Mouse (Mus musculus) adrenal gland, postnatal 14 days (tissue): Measurements from ENCODE around the gene 4921517D22Rik. TPM values are rescaled to one million over a fixed set of nuclear protein-coding genes. Genes with fewer than 3 reads are reported as not detected.
A peak's percentile ranks its signal among the peaks of the same experiment; 100 is the strongest.
"Not testable (repeated sequence)": the region's sequence is repeated elsewhere in the genome, so short reads cannot be mapped to it uniquely, and the experiment has no call there.

Experiments used
- DNase-seq: peaks from one replicate; pipeline ENCODE4 v3.0.0; 2021; ENCODE audit warnings: mixed read lengths
- long read RNA-seq, 2 experiments: library from polyadenylated mRNA; stranded (forward); transcript quantifications; one replicate each; pipeline ENCODE4 v2.0.0; 2021
- total RNA-seq: library from RNA; stranded (reverse); gene quantifications from 2 replicates; pipeline ENCODE4 v1.2.3, GENCODE M21; 2021

4921517D22Rik gene
- not detected in 2 replicates for total RNA-seq
- long read RNA-seq, experiment 1: 0 reads
- long read RNA-seq, experiment 2: 0 reads

DNA sequence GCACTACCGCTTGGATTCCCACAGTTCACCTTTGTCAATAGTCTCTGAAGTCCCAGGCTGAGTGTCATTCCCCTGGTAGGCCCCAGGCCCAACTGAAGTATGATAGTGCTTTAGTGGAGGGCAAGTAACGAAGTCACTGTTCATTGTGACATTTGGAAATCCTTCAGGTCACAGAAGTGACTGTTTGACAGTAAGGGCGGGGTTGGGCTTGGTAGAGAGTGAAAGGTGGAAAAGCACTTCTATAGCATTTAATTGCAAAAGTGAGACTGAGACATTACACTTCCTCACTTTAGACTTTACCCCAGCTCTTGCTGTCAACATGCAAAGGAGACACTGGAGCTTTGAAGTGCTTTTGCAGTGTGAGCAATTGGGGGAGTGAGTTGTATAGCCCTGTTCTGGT, at the start of gene 4921517D22Rik:
TSS of gene 4921517D22Rik (minus strand) at position 101 of the 400 bp plus-strand sequence.
- DNase-seq: no peak

- no peak for DNase-seq
These were observed 47.8 kb upstream of the 4921517D22Rik start for GRCm38 (mm10) chr13:59741697-59742096.

- peak; percentile 78 for DNase-seq
These were observed 47.2 kb upstream of the 4921517D22Rik start for GRCm38 (mm10) chr13:59741096-59741495.

DNA sequence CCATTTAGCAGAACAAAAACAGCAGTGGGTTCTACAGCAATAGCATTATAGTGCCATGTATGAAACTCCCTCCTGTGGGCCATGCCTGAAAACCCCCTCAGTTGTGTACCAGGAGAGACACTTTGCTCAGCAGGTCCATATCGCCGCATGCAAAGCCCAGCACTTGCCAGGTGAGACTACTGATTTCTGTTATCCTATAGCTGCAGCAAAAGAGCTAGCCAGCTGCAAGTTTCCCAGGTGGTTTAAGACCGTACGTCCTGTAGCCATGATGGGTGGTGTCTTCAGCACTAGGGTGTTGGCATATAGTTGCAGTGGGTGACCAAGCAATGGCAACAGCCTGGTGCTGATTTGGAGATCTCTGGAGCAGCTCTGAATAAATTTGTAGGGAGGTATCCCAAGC, 45.5 kb upstream of the 4921517D22Rik start:
- DNase-seq: no peak

DNA sequence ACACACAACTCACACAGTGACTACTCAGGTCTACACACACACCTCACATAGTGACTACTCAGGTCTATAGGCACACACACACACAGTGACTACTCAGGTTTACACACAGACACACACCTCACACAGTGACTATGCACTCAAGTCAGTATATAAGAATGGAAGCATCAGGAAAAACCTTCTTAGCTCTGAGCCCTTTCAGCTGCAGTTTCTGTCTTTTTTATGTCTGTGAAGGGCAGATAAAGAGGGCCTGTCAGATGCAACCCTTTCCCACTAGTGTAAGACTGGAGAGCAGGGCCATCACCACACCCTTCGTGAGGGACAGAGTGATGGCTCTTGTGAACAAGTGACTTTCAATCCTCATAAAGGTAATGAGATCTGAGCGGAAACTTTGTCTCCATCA, 44.5 kb upstream of the 4921517D22Rik start:
- DNase-seq: no peak

- DNase-seq: no peak
These were observed 41.3 kb upstream of the 4921517D22Rik start for GRCm38 (mm10) chr13:59735190-59735589.

DNA sequence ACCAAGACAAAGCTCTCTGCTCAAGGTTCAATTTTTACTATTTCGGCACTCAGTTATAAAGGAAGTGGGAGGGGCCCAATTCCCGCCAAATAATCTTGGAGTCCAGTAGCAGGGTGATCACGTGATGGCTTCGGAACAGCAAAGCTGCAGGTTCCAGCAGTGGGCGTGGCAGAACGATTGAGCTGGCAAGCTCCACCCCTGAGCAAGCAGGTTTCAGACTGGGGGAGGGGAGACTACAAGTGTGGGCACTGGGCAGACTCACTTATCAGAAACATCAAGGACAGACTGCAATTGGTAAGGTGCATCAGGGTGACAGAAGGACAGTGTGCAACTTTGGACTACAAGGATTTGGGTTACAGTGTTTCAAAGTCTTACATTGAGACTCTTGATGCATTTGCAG, 40.4 kb upstream of the 4921517D22Rik start:
- peak; percentile 33 for DNase-seq

- DNase-seq: no peak
These were observed 40.0 kb upstream of the 4921517D22Rik start for GRCm38 (mm10) chr13:59733936-59734335.

DNA sequence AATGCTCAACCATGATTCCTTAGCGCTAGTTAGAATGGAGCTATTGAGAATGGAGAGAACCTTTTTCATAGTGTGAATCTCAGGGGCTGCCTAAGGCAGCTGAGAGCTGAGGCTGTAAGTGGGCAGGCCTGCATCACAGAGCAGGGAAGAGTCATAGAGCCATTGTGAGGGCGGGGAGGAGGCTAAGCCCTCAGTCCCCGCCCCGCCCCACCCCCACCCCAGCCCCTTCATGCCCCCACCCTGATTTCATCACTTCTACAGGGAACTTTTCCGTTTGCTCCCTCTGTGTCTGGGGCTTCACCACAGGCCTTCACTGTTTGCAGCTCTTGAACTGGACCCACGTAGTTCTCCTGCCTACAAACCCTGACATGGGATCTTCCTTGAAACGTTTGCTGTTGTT, 37.7 kb upstream of the 4921517D22Rik start, which contains the start of gene Spata31d1d:
TSS of gene Spata31d1d (minus strand) at position 101 of the 400 bp plus-strand sequence.
- no peak for DNase-seq

DNA sequence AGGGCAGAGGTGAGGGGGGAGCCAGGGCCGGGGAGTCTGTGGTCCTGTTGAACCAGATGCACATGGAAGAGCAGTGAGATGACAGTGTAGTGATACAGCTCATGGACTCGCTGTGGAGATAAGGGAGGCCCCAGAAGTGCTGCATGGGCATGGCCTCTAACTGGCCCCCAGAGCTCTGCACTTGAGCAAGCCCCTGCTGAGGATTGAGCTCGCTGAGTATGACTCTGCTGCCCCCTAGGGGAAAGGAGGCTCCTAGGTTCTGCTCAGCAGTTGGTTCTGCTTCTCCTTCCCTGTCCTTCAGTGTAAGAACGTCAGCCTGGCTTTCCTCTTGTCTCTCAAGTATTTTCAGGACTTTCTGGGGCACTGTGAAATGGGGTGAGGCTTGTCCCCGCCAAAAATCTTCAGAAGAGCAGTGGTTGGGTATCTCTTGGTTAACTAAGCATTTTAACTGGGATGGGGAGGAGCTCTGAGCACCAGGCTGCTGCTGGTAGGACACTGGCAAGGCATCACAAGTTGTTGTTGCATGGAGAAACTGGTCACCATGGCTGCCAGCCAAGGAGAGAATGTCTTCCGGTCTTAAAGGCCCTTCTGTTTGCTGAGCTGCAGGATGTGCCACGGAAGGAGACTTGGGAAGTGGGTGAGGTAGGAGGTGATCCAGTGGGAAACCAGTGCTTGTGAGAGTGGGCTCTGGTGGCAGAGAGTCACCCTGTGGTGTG, 34.6 kb upstream of the 4921517D22Rik start:
- peak; percentile 88 for DNase-seq

DNA sequence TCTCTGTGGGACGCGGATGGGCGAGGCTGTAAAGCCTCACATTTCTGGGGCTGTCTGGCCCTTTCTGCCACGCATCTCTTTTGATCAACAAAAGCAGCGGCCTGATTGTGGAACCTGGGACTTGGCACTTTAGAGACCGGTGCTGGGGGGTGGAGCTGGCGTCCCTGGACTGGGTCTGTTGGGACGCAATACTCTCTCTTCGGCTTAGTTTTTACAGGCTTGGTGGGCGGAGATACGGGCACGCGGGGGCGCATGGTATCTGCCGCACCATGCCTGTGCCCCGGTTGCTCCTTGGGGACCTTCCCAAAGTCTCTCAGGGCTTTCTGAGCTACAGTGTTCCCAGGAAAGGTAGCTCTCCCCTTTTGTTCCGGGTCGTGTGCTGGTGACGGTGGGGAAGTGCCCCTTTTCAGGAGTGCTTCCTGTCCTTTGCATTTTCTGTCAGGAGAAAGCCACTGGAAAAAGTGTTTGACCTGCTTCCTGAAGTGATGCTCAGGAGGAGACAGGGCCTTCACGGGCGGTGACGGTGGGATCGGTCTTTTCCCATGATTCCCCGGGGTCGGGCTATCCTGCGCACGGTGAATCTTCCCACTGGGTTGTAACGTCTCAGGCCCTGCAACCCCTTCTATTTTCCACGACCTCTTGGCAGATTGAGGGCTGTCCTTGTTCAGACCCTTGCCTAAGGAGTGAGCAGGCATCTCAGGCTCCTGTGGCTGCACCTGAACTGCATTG, 32.4 kb upstream of the 4921517D22Rik start:
- DNase-seq: no peak

DNA sequence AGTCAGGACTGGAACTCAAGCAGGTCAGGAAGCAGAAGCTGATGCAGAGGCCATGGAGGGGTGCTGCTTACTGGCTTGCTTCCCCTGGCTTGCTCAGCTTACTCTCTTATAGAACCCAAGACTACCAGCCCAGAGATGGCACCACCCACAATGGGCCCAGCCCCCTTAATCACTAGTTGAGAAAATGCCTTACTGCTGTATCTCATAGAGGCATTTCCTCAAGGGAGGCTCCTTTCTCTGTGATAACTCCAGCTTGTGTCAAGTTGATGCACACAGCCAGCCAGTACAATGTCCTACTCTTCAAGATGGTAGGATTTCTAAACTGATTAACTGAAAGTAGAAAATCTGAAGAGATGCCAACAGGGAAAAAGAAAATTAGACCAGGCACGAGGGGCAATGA, 28.2 kb upstream of the 4921517D22Rik start:
- not testable (repeated sequence) for DNase-seq

- DNase-seq: no peak
These were observed 25.6 kb upstream of the 4921517D22Rik start for GRCm38 (mm10) chr13:59719475-59719874.

DNA sequence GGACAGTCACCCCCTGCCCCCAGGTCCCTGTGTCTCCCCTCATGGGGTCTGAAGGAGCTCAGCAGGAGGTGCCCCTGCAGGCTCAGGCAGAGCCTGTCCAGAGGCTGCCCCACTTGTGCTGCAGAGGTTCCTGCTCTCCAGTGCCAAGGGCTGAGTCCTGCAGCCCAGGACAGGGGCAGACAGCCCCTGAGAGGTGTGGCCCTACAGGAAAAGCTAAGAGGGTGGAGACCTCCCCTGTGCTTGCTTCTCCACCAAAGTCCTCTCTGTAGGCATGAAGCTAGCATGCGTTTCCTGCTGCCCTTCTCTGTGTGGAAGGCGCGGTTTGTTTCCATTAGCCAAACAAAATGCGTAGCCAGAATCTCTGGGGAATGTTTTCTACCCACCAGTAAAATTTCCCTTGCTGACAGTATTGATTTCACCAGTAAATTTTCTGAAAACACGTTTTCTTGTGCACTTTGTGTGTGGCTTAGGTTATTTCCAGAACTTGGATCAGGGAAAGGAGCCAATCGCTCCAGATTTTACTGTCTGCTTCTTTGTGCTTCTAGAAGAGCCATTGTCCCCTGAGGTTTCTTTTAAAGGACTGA, 25.0 kb upstream of the 4921517D22Rik start:
- not testable (repeated sequence) for DNase-seq

DNA sequence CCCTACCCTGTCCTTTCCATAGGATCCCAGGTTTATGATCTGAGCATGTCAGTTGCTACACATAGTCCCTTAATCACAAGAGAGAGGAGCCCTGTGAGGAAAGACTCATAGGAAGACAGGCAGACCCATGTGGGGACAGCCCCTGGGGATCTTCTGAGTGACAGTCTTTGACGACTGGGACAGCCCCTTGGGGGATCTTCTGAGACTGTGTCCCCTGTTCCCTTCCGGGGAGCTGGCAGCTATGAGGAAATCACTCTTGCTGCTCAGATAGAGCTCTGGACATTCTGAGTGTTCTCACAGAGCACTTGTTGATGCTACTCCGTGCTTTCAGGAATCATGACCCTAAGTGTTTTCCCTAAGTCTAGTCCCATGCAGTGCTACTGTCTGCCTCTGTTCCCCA, 19.8 kb upstream of the 4921517D22Rik start:
- DNase-seq: no peak

DNA sequence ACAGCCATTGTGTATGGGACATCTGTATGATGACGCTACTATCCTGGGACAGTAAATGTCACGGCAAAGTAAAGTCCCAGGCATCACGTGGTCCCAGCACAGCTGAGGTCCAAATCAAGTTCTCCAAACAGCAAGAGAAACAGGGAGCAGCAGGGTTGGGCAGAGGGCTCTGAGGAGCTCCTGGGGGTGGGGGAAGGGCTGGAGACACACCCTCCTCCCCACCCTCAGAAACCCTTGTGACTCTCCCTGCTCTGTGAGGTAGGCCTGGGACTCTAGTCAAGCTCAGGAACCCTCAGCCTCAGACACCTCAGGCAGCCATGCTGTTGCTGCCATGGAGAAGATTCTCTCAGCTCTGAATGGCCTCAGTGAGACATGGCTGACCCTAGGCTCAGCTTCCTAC, 18.1 kb upstream of the 4921517D22Rik start, which contains the start of gene Spata31d1b:
TSS of gene Spata31d1b (plus strand) at position 301 of the 400 bp plus-strand sequence.
- DNase-seq: not testable (repeated sequence)

- DNase-seq: no peak
These were observed 16.3 kb upstream of the 4921517D22Rik start, which contains the start of gene Spata31d1a for GRCm38 (mm10) chr13:59710230-59710629. Gene Spata31d1a (minus strand): TSS chr13:59710330.

- DNase-seq: peak; percentile 41
These were observed 10.7 kb upstream of the 4921517D22Rik start for GRCm38 (mm10) chr13:59704562-59704961.

- DNase-seq: no peak
These were observed 9.6 kb upstream of the 4921517D22Rik start for GRCm38 (mm10) chr13:59703514-59703913.

- not testable (repeated sequence) for DNase-seq
These were observed 6.2 kb upstream of the 4921517D22Rik start for GRCm38 (mm10) chr13:59700137-59700536.

GRCm38 (mm10) chr13:59699131-59699530, 5.2 kb upstream of the 4921517D22Rik start:
- DNase-seq: no peak

DNA sequence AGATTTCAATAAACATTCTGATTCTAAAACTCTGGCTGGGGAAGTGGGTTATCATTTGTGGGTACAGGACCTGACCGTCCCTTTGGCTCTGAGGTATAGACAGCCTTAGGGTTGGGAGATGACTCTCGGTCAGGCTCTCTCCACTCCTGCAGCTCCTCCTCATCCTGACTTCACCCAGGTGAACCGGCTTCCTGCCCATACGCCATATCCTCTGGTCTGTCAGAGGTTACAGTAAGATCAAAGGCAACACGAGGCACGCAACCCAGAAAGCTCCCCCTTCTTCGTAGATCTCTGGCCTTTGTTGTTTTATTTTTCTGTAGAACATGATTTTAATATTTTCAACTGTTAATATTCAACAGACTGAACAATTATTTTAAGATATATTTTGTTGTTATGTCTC, 1.9 kb upstream of the 4921517D22Rik start:
- no peak for DNase-seq

DNA sequence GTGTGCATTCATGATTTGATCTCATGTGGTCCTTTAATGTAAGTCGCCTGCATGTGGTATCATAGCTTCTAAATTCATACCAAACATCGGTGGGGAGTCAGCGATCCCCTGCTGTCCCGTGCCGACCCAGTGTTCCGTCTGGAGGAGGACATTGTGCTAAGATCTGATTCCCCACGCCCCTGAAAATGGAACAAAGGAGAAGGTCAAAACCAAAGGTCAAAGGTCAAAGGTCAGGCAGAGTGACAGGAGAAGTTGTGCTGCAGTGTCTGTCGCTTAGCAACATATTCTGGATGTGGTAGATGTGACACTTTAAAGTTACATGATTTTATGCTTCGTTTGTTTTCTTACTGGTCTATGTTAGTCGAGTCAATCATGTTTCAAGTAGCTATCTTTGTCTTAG, 2.4 kb downstream of the 4921517D22Rik start:
- no peak for DNase-seq
